Mouse (Mus musculus): ENCODE data around the gene Mtx1. TPM values are rescaled to one million over a fixed set of nuclear protein-coding genes. Genes with fewer than 3 reads are reported as not detected.
A peak's percentile ranks its signal among the peaks of the same experiment; 100 is the strongest.

Gene Mtx1
- polyA plus RNA-seq, 1 experiment = 224 TPM

DNA sequence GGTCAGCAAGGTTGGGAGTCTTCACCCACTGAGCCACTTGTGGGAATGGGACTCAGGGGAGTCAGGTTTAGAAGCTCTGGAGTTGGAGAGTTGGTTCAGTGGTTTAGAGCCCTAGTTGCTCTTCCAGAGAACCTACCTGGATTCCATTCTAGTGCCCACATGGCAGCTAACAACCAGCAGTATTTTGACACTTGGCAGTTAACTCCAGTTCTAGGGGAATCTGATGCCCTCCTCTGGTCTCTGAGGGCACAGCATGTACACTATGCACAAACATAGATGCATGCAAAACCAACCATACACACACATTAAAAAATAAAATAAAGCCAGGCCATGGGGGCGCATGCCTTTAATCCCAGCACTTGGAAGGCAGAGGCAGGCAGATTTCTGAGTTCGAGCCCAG, 33.0 kb downstream of the Mtx1 start:
- no peaks in the 10 kb centered on the region for H3K36me3 ChIP-seq (ENCODE audit: control insufficient read depth, insufficient read depth, low read length)
- no peak overlapping the region for H3K27ac ChIP-seq (ENCODE audit: control insufficient read depth, insufficient read depth, low read length)
- peak; percentile 67 for DNase-seq
- no peaks in the 10 kb centered on the region for H3K27me3 ChIP-seq (ENCODE audit: control insufficient read depth, insufficient read depth, low read length)
- H3K4me1 ChIP-seq (replicated peaks; ENCODE audit: control insufficient read depth, insufficient read depth, low read length) = peaks cover 24% of the 10 kb centered on the region
- no peak overlapping the region for H3K4me3 ChIP-seq (ENCODE audit: control insufficient read depth, insufficient read depth, low read length)
- WGBS = 89% methylated on average over 2 of the region's 2 CpGs
- TF ChIP-seq POLR2A (IDR thresholded peaks at IDR 0.05; ENCODE audit: control insufficient read depth, extremely low read depth, insufficient read depth, low read length, poor library complexity) = no peak
- TF ChIP-seq CTCF (IDR thresholded peaks at IDR 0.05; ENCODE audit: borderline replicate concordance, control insufficient read depth, extremely low read depth, insufficient read depth, low read length, poor library complexity) = no peak

DNA sequence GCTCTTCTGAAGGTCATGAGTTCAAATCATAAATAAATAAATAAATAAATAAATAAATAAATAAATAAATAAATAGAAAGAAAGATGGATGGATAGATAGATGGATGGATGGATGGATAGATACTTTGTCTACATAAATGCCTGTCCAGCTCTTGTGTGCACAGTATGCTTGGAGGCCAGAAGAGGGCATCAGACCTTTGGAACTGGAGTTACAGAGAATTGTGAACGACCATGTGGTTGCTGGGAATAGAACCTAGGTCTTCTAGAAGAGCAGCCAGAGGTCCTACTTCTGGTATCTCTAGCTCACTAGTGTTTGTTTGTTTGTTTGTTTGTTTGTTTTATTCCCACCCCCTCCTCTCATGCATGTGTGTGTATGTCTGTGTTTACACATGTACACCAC, 33.5 kb downstream of the Mtx1 start:
- DNase-seq = no peak
- H3K27me3 ChIP-seq (ENCODE audit: control insufficient read depth, insufficient read depth, low read length) = no peaks in the 10 kb centered on the region
- TF ChIP-seq POLR2A (IDR thresholded peaks at IDR 0.05; ENCODE audit: control insufficient read depth, extremely low read depth, insufficient read depth, low read length, poor library complexity) = no peak
- no peak for TF ChIP-seq CTCF (IDR thresholded peaks at IDR 0.05; ENCODE audit: borderline replicate concordance, control insufficient read depth, extremely low read depth, insufficient read depth, low read length, poor library complexity)
- no peak overlapping the region for H3K27ac ChIP-seq (ENCODE audit: control insufficient read depth, insufficient read depth, low read length)
- H3K36me3 ChIP-seq (ENCODE audit: control insufficient read depth, insufficient read depth, low read length) = no peaks in the 10 kb centered on the region
- no peak overlapping the region for H3K4me3 ChIP-seq (ENCODE audit: control insufficient read depth, insufficient read depth, low read length)
- WGBS = 46% methylated on average over 1 of the region's 1 CpGs
- H3K4me1 ChIP-seq (replicated peaks; ENCODE audit: control insufficient read depth, insufficient read depth, low read length) = peaks cover 29% of the 10 kb centered on the region

DNA sequence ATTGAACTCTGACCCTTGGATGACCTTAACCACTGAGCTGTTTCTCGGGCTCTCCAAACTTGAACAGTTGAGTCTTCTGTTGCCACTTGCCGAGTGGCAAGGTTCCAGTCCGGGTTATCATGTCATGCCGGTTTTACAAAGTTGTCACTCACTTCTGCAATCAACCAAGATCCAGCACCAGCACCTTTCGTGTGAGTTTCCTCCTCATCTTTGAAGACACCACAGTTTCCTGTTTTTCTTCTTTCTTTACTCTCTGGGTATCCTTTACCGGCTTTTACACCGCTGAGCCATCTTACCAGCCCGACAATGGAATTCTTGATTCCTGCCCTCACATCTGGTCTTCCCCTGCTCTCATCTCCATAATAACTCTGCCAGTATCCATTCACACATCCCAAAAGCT, 36.5 kb downstream of the Mtx1 start:
- H3K27ac ChIP-seq (ENCODE audit: control insufficient read depth, insufficient read depth, low read length) = peak overlapping the region; percentile 99
- 2% methylated on average over 8 of the region's 8 CpGs for WGBS
- TF ChIP-seq POLR2A (IDR thresholded peaks at IDR 0.05; ENCODE audit: control insufficient read depth, extremely low read depth, insufficient read depth, low read length, poor library complexity) (no peak), CTCF (IDR thresholded peaks at IDR 0.05; ENCODE audit: borderline replicate concordance, control insufficient read depth, extremely low read depth, insufficient read depth, low read length, poor library complexity) (no peak)
- peaks cover 40% of the 10 kb centered on the region for H3K4me1 ChIP-seq (replicated peaks; ENCODE audit: control insufficient read depth, insufficient read depth, low read length)
- H3K36me3 ChIP-seq (ENCODE audit: control insufficient read depth, insufficient read depth, low read length) = no peaks in the 10 kb centered on the region
- H3K4me3 ChIP-seq (ENCODE audit: control insufficient read depth, insufficient read depth, low read length) = peak overlapping the region; percentile 30
- H3K27me3 ChIP-seq (ENCODE audit: control insufficient read depth, insufficient read depth, low read length) = no peaks in the 10 kb centered on the region
- DNase-seq = peak; percentile 52

DNA sequence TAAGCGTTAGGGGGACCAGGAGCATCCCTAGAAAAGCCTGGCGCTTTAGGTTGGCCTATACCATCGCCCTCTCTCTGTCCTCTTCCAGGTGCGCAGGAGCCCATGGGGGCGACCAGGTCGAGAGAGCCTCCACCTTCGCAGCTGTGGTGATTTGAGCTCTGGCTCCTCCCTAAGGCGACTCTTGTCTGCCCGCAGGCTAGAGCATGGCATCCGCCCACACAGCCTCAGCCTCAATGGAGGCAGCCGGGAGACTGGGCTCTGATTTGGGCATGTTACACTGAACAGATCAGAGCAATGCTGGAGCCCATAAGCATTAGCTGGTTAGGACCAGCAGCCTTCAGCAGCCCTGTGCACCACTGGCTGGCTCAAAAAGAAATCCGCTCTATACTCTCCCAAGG, 38.4 kb downstream of the Mtx1 start:
- H3K27me3 ChIP-seq (ENCODE audit: control insufficient read depth, insufficient read depth, low read length) = no peaks in the 10 kb centered on the region
- peak overlapping the region; percentile 58 for H3K4me3 ChIP-seq (ENCODE audit: control insufficient read depth, insufficient read depth, low read length)
- H3K27ac ChIP-seq (ENCODE audit: control insufficient read depth, insufficient read depth, low read length) = peak overlapping the region; percentile 93
- peak; percentile 66 for DNase-seq
- 22% methylated on average over 12 of the region's 12 CpGs for WGBS
- TF ChIP-seq CTCF (IDR thresholded peaks at IDR 0.05; ENCODE audit: borderline replicate concordance, control insufficient read depth, extremely low read depth, insufficient read depth, low read length, poor library complexity) (no peak), POLR2A (IDR thresholded peaks at IDR 0.05; ENCODE audit: control insufficient read depth, extremely low read depth, insufficient read depth, low read length, poor library complexity) (peak; percentile 17)
- H3K36me3 ChIP-seq (ENCODE audit: control insufficient read depth, insufficient read depth, low read length) = no peaks in the 10 kb centered on the region
- H3K4me1 ChIP-seq (replicated peaks; ENCODE audit: control insufficient read depth, insufficient read depth, low read length) = peaks cover 58% of the 10 kb centered on the region

DNA sequence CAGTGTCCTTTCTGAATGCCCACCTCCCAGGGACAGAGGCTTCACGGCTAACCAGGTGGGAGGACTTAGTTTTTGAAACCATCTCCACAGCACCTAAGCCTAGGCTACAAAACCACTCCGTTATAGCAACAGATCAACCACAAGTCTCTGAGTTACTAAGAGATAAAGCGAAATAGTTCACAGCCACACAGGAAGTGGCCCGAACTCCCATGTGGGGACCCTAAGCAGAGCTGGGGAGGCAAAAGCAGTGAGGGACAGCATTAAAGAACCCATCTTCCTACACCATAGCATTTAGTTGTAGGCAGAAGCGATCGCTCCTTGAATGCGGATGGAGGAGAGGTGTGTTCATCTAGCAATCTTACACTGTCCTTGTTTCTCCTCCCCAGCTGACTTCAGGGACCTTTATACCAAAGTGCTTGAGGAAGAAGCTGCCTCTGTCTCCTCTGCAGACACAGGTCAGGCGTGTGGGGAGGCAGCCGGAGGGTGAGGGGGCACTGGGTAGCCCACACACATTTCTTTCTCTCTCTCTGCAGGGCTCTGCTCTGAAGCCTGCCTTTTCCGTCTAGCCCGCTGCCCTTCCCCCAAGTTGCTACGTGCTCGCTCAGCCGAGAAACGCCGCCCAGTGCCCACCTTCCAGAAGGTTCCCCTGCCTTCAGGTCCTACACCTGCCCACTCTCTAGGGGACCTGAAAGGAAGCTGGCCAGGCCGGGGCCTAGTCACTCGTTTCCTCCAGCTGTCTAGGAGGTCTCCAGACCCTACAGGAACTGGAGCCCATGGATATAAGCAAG, 39.0 kb downstream of the Mtx1 start:
- Histone ChIP-seq H3K27me3 (ENCODE audit: control insufficient read depth, insufficient read depth, low read length) (no peaks in the 10 kb centered on the region), H3K27ac (ENCODE audit: control insufficient read depth, insufficient read depth, low read length) (peak overlapping the region; percentile 93), H3K36me3 (ENCODE audit: control insufficient read depth, insufficient read depth, low read length) (no peaks in the 10 kb centered on the region), H3K4me3 (ENCODE audit: control insufficient read depth, insufficient read depth, low read length) (peak overlapping the region; percentile 58), H3K4me1 (replicated peaks; ENCODE audit: control insufficient read depth, insufficient read depth, low read length) (peaks cover 60% of the 10 kb centered on the region)
- 11% methylated on average over 18 of the region's 18 CpGs for WGBS
- DNase-seq = peak; percentile 65
- TF ChIP-seq POLR2A (IDR thresholded peaks at IDR 0.05; ENCODE audit: control insufficient read depth, extremely low read depth, insufficient read depth, low read length, poor library complexity) (no peak; the same call in 1 of the 2 replicates), CTCF (IDR thresholded peaks at IDR 0.05; ENCODE audit: borderline replicate concordance, control insufficient read depth, extremely low read depth, insufficient read depth, low read length, poor library complexity) (no peak)

DNA sequence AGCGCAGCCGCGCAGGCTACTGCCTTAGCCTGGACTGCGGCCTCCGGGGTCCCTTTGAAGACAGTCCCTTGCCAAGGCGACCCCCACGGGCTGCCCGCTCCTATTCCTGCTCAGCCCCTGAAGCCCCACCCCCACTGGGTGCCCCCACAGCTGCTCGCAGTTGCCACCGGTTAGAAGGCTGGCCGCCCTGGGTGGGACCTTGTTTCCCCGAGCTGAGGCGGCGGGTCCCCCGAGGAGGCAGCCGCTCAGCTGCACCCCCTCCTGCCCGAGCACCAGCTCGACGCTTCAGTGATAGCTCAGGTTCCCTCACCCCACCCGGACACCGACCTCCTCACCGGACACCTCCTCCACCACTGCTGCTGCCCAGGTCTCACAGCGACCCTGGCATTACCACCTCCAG, 39.7 kb downstream of the Mtx1 start:
- Histone ChIP-seq H3K4me1 (replicated peaks; ENCODE audit: control insufficient read depth, insufficient read depth, low read length) (peaks cover 67% of the 10 kb centered on the region), H3K27me3 (ENCODE audit: control insufficient read depth, insufficient read depth, low read length) (no peaks in the 10 kb centered on the region), H3K4me3 (ENCODE audit: control insufficient read depth, insufficient read depth, low read length) (peak overlapping the region; percentile 58), H3K27ac (ENCODE audit: control insufficient read depth, insufficient read depth, low read length) (peak overlapping the region; percentile 93), H3K36me3 (ENCODE audit: control insufficient read depth, insufficient read depth, low read length) (no peaks in the 10 kb centered on the region; the same call in 1 of the 2 replicates)
- WGBS = 26% methylated on average over 23 of the region's 23 CpGs
- DNase-seq = peak; percentile 77
- TF ChIP-seq CTCF (IDR thresholded peaks at IDR 0.05; ENCODE audit: borderline replicate concordance, control insufficient read depth, extremely low read depth, insufficient read depth, low read length, poor library complexity) (no peak), POLR2A (IDR thresholded peaks at IDR 0.05; ENCODE audit: control insufficient read depth, extremely low read depth, insufficient read depth, low read length, poor library complexity) (peak; percentile 40; the same call in 1 of the 2 replicates)

Measured in thymus, adult 2 months (tissue).